In genomic region chr14:54732206-54732605, GRCm38 (mm10) we compare ENCODE assay signal across 23 mouse cellular contexts. TPM values are rescaled to one million over a fixed set of nuclear protein-coding genes. Genes with fewer than 3 reads are reported as not detected.
DNase-seq lines count a peak whose midpoint lies in the region; ATAC-seq and TF ChIP-seq lines count a peak whose summit lies in the region.
"Had no signal": no experiment of that assay in that cellular context is flagged by ENCODE, and none has a peak within 500 bp of the region (broad histone marks: within the 10 kb centered on the region; RNA-seq: fewer than 3 reads in every experiment).

No protein-coding gene starts in this region.

- DNase-seq in frontal cortex, postnatal 10 days (ENCODE audit: low spot score in 2 of 2), result no peak
- DNase-seq in left cerebral cortex, adult 2 months (ENCODE audit: extremely low spot score in 1 of 2, low spot score in 2 of 2), result no peak
- no peak for DNase-seq in left cerebral cortex, postnatal 36 days (ENCODE audit: low spot score in 2 of 2)
- no peak for DNase-seq in urinary bladder, postnatal 14 days (ENCODE audit: low spot score)
- DNase-seq: adrenal gland, adult 2 months; adrenal gland, postnatal 10 days; adrenal gland, postnatal 25 days; cerebellum, adult 11-12 months; cerebellum, adult 2 months; cerebellum, adult 9-10 months; cerebellum, postnatal 10 days; cerebellum, postnatal 25 days; embryo, embryonic 11 days had no signal

- peak; percentile 11; the same call in 1 of the 2 replicates for ATAC-seq in frontal cortex, adult (ENCODE audit: low TSS enrichment)
- ATAC-seq: forebrain, embryonic 14.5 days; forebrain, embryonic 16.5 days had no signal

- H3K4me3 ChIP-seq in left cerebral cortex, adult 2 months, result no peak overlapping the region
- H3K4me3 ChIP-seq: embryonic facial prominence, embryonic 13.5 days; embryonic facial prominence, embryonic 15.5 days; erythroblast, embryonic 14.5 days; forebrain, embryonic 10.5 days; forebrain, embryonic 12.5 days had no signal

- H3K27ac ChIP-seq in left cerebral cortex, adult 2 months, result peak overlapping the region; percentile 50; the same call in 1 of the 2 replicates
- H3K27ac ChIP-seq: embryonic facial prominence, embryonic 13.5 days; embryonic facial prominence, embryonic 15.5 days; forebrain, embryonic 10.5 days; forebrain, embryonic 12.5 days had no signal

- TF ChIP-seq CTCF in left cerebral cortex, adult 2 months (IDR thresholded peaks at IDR 0.05), result no peak

- intact Hi-C loops in left cerebral cortex, adult 2 months (cut with DNase I), result no loop called here
- intact Hi-C loops in left cerebral cortex, postnatal 36 days (cut with DNase I), result no loop called here

RNA-seq across cellular contexts. Expression of gene Cebpe, which starts 20.2 kb away (rescaled TPM):
- not detected for total RNA-seq in left cerebral cortex, adult 2 months (2021)
- total RNA-seq in left cerebral cortex, postnatal 36 days (2021), result not detected
- total RNA-seq: adrenal gland, adult 2 months; adrenal gland, postnatal 25 days; ES-E14; MEL had no signal

RNA-seq across cellular contexts. Expression of gene Gm29776, which starts 33.6 kb away (rescaled TPM):
- total RNA-seq in left cerebral cortex, adult 2 months (2021), result not detected
- not detected for total RNA-seq in left cerebral cortex, postnatal 36 days (2021)
- total RNA-seq: adrenal gland, adult 2 months; adrenal gland, postnatal 10 days; adrenal gland, postnatal 25 days; MEL had no signal

RNA-seq across cellular contexts. Expression of gene Acin1, which starts 45.5 kb away (rescaled TPM):
- total RNA-seq in left cerebral cortex, adult 2 months (2021), result 100 to 1,000 TPM; 200 to 232 TPM
- 100 to 1,000 TPM; 126 to 237 TPM for total RNA-seq in left cerebral cortex, postnatal 36 days (2021)

RNA-seq across cellular contexts. Expression of gene 1700123O20Rik, which starts 46.2 kb away (rescaled TPM):
- 10 to 100 TPM; 20.2 to 22.7 TPM for total RNA-seq in left cerebral cortex, adult 2 months (2021)
- 10 to 100 TPM; 22.6 to 23.1 TPM for total RNA-seq in left cerebral cortex, postnatal 36 days (2021)

RNA-seq across cellular contexts. Expression of gene Slc7a8, which starts 49.5 kb away (rescaled TPM):
- 10 to 100 TPM; 54.3 to 58.6 TPM for total RNA-seq in left cerebral cortex, adult 2 months (2021)
- 10 to 100 TPM; 54.7 to 64.8 TPM for total RNA-seq in left cerebral cortex, postnatal 36 days (2021)
